Mouse (Mus musculus): ENCODE measurements around the gene Trpc3.

The Trpc3 gene

DNA sequence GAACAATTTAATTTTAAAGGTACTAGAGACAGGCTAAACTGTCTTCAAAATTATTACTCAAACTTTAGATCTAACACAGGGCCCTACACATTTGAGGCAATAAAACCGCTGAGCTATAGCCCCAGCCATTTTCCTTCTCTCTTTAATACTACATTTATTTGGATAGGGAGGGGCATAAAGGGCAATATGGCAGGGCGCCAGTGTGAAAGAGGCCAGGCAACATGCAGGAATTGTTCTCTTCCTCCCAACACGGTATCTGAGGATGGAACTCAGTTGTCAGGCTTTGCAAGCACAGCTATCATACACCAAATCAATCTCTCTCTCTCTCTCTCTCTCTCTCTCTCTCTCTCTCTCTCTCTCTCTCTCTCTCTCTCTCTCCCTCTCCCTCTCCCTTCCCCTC, 91.2 kb downstream of the Trpc3 start:
- DNase-seq: no peak

DNA sequence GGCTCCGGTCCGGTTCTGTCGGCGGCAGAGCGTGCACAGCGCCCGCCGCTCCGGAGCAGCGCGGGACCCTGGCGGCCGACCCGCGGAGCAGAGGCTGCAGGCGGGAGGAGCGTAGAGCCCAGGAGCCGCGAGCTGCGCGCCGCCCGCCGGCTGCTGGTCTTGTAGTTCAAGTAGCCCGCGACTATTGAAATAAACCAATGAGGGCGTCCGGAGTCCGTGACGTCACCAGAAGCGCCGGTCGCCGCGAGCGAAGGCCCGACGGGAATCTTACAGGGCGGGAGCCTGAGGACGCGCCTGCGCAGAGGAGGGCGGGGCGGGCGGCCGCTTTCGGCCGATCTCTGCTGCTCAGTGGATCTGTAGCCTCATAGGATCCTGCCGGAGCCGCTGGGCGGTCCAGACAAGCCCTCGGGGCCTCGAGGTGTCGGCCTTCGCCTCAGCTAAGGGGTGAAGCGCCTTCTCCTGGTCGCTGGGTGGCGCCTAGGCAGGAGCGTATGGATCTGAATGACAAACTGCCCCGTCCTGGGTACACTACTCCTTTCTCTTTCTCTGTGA, 118.1 kb downstream of the Trpc3 start, which contains the start of gene Ccna2:
Gene Ccna2, minus strand, starts transcription at position 324 of the 552 bp plus-strand sequence.
- DNase-seq: peak; percentile 98

DNA sequence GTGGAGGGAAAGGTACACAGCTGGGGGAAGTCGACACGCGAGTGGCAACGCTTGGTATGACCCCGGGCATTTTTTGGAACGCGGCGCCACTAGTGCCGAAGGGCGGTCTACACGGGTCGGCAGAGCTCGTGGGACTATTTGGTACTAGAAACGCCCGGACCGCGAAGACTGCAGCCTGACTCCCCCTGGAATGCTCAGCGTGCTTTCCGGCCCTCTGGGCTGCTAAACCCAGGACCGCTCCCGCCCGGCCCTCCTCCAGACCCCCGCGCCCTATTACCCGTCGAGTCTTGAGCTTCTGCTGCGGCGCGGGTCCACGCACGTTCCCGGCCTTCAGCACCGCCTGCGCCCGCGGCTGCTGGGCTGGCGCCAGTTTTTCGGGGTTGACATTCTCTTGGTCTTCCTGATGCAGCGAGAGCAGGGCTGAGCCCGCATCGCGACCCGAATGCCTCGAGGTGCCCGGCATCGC, 118.6 kb downstream of the Trpc3 start:
- DNase-seq: no peak

Data from right cerebral cortex, postnatal 14 days (tissue).